Mouse (Mus musculus): ENCODE results near the gene Fbxl8.
"Not testable (repeated sequence)": the region's sequence is repeated elsewhere in the genome, so short reads cannot be mapped to it uniquely, and the experiment has no call there.

DNA sequence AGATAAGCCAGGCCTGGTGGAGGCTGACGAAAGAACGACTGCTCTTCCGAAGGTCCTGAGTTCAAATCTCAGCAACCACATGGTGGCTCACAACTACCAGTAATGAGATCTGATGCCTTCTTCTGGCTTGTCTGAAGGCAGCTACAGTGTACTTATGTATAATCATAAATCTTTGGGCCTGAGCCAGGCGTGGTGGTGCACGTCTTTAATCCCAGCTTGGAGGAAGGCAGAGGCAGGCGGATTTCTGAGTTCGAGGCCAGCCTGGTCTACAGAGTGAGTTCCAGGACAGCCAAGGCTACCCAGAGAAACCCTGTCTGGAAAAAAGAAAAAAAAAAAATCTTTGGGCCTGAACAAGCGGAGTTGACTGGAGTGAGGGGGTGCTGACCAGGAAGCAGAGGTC, 26.9 kb downstream of the Fbxl8 start:
- TF ChIP-seq POLR2A (IDR thresholded peaks at IDR 0.05; ENCODE audit: borderline replicate concordance, low read depth, low read length); CTCF (IDR thresholded peaks at IDR 0.05; ENCODE audit: low read depth, low read length): not testable (repeated sequence)
